Mouse (Mus musculus) cerebellum, adult 11 months (tissue): ENCODE measurements around the gene Cstb.

ENCODE experiments used
- DNase-seq: peaks from one replicate; pipeline ENCODE4 v3.0.0; 2022

The Cstb gene

GRCm38 (mm10) chr10:78418791-78419190 lies 6.7 kb upstream of the Cstb start:
- no peak for DNase-seq

- DNase-seq, result no peak
Observed at GRCm38 (mm10) chr10:78420929-78421328, 4.5 kb upstream of the Cstb start.

GRCm38 (mm10) chr10:78422614-78423013 lies 2.9 kb upstream of the Cstb start:
- no peak for DNase-seq

- no peak for DNase-seq
Observed at GRCm38 (mm10) chr10:78426117-78426735, 757 bp downstream of the Cstb start.

- no peak for DNase-seq
Observed at GRCm38 (mm10) chr10:78428070-78428469, 2.6 kb downstream of the Cstb start.

GRCm38 (mm10) chr10:78429180-78429579 lies 3.7 kb downstream of the Cstb start:
- DNase-seq, result no peak

GRCm38 (mm10) chr10:78429776-78430175 lies 4.3 kb downstream of the Cstb start:
- DNase-seq, result no peak

GRCm38 (mm10) chr10:78432853-78433252 lies 7.4 kb downstream of the Cstb start:
- no peak for DNase-seq

GRCm38 (mm10) chr10:78438094-78438493 lies 12.6 kb downstream of the Cstb start:
- DNase-seq, result peak; percentile 75

- DNase-seq, result no peak
Observed at GRCm38 (mm10) chr10:78439550-78439949, 14.1 kb downstream of the Cstb start.

GRCm38 (mm10) chr10:78439990-78440389 lies 14.5 kb downstream of the Cstb start:
- DNase-seq, result no peak

GRCm38 (mm10) chr10:78440812-78441211 lies 15.3 kb downstream of the Cstb start:
- no peak for DNase-seq

- DNase-seq, result no peak
Observed at GRCm38 (mm10) chr10:78441606-78442005, 16.1 kb downstream of the Cstb start.

GRCm38 (mm10) chr10:78442292-78442691 lies 16.8 kb downstream of the Cstb start:
- no peak for DNase-seq

GRCm38 (mm10) chr10:78446195-78446594 lies 20.7 kb downstream of the Cstb start:
- no peak for DNase-seq

GRCm38 (mm10) chr10:78447396-78447795 lies 21.9 kb downstream of the Cstb start:
- no peak for DNase-seq

- no peak for DNase-seq
Observed at GRCm38 (mm10) chr10:78450761-78451160, 25.3 kb downstream of the Cstb start.

- DNase-seq, result no peak
Observed at GRCm38 (mm10) chr10:78452641-78453040, 27.2 kb downstream of the Cstb start.

- no peak for DNase-seq
Observed at GRCm38 (mm10) chr10:78456696-78457095, 31.2 kb downstream of the Cstb start.

- DNase-seq, result no peak
Observed at GRCm38 (mm10) chr10:78457495-78458347, 32.3 kb downstream of the Cstb start.

GRCm38 (mm10) chr10:78458348-78459111 lies 33.1 kb downstream of the Cstb start:
- DNase-seq, result no peak

GRCm38 (mm10) chr10:78460463-78460862 lies 35.0 kb downstream of the Cstb start:
- no peak for DNase-seq

GRCm38 (mm10) chr10:78461767-78462166 lies 36.3 kb downstream of the Cstb start:
- no peak for DNase-seq
